Mouse (Mus musculus): ENCODE measurements around the gene Tlnrd1. TPM values are rescaled to one million over a fixed set of nuclear protein-coding genes. Genes with fewer than 3 reads are reported as not detected.
A peak's percentile ranks its signal among the peaks of the same experiment; 100 is the strongest.

Gene Tlnrd1
- polyA plus RNA-seq, 1 experiment from 2014 or later: 22.2 TPM

DNA sequence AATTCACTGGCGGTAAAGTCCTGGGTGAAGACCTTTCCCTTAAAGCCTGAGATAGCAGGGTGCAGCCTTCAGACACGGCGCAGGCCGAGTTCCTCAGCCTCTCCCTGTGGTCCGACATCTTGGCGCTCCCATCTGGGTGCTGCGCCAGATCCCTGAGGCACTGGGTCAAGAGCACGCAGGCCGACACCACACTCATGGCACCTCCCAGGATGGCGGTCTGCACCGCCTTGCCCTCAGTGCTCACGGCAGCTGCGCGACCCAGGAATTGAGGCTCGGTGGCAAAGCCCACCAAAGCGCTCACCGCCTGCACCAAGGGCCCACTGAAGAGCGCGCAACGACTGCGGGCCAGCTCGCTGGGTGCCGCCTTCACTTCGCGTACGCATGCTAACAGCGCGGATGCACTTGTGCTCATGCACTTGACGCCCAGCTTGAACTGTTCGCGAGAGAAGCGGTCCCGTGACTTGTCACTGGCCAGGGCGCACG, 1.9 kb downstream of the Tlnrd1 start:
- 89% methylated on average over 35 of the region's 35 CpGs for whole genome bisulfite sequencing
- H3K4me2 ChIP-seq (ENCODE audit: low read depth, severe bottlenecking): peak overlapping the region; percentile 69
- DNase-seq (ENCODE audit: low spot score) (no peak), ATAC-seq (ENCODE audit: insufficient number of reproducible peaks, low FRiP score, low TSS enrichment, low read depth) (no peak)
- H3K27me3 ChIP-seq (ENCODE audit: control insufficient read depth, insufficient read depth, low read length): no peaks in the 10 kb centered on the region
- H3K9ac ChIP-seq (ENCODE audit: low read length): no peak overlapping the region; the same call in 1 of the 2 replicates
- no peaks in the 10 kb centered on the region for H3K9me3 ChIP-seq (ENCODE audit: control insufficient read depth, low read length)
- H3K4me1 ChIP-seq (ENCODE audit: control insufficient read depth, insufficient read depth, low read length): peaks cover 37% of the 10 kb centered on the region
- H3K4me3 ChIP-seq (ENCODE audit: low read depth, low read length): peak overlapping the region; percentile 58
- no peak overlapping the region for H3K27ac ChIP-seq (replicated peaks; ENCODE audit: low read depth, low read length)
- H3K36me3 ChIP-seq (ENCODE audit: control insufficient read depth, insufficient read depth, low read length): peaks cover 2% of the 10 kb centered on the region; the same call in 1 of the 2 replicates

DNA sequence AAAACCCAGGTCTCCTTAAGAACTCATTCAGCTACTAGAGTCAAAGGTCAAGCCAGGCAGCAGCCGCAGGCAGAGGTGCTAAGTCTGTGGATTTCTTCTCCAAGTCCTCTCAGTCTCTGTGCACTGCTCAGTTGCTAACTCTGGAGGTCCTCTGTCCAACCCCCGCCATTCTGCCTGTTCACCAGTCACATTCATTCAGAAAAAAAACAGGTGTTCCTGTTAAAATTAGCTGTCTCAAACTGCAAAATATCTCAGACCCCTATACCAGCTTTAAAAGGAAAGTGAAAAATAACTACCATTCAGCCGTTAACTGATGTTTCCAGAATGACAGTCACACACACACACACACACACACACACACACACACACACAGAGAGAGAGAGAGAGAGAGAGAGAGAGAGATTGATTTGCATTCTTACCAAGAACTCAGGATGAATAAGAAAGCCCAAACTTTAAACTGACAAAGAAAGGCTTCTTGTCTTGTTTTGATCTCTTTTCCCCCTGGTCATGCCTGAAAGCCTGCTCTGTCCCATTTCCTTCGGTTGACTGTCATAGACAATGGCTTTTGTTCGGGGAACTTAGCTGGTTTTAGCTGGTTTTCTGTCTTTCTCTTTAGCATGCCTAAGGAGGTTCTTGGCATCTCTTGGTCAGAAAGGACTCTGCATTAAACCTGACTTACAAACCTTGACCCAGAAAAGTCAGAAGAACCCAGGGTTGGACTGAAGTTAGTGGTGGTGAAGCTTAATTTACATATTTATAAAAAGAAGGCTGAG, 5.2 kb downstream of the Tlnrd1 start:
- Histone ChIP-seq H3K9me3 (ENCODE audit: control insufficient read depth, low read length) (no peaks in the 10 kb centered on the region), H3K36me3 (ENCODE audit: control insufficient read depth, insufficient read depth, low read length) (0 out of 2 replicates have a peak, but pooled peaks cover 2% of the 10 kb centered on the region), H3K9ac (ENCODE audit: low read length) (no peak overlapping the region), H3K27ac (replicated peaks; ENCODE audit: low read depth, low read length) (no peak overlapping the region), H3K4me3 (ENCODE audit: low read depth, low read length) (no peak overlapping the region), H3K4me1 (ENCODE audit: control insufficient read depth, insufficient read depth, low read length) (peaks cover 29% of the 10 kb centered on the region), H3K4me2 (ENCODE audit: low read depth, severe bottlenecking) (no peak overlapping the region), H3K27me3 (ENCODE audit: control insufficient read depth, insufficient read depth, low read length) (no peaks in the 10 kb centered on the region)
- DNase-seq (ENCODE audit: low spot score) (peak; percentile 28), ATAC-seq (ENCODE audit: insufficient number of reproducible peaks, low FRiP score, low TSS enrichment, low read depth) (no peak)
- 37% methylated on average over 5 of the region's 5 CpGs for WGBS

DNA sequence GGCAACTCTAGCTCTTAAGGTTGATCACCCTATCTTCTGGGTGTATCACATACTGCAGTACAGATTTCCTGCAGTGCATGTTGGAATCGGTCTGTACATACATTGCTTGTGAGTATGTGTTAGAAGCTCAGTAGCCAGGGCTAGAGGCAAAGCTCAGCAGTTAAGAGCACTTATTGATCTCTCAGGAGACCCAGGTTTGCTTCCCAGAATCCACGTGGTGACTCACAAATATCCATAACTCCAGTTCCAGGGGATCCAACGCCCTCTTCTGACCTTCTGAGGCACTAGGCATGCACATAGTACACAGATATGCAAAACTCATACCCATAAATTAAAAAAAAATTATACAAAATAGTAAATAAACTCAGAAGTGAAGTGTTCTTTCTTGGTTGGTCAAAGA, 7.0 kb downstream of the Tlnrd1 start:
- no peak overlapping the region for H3K4me2 ChIP-seq (ENCODE audit: low read depth, severe bottlenecking)
- H3K4me3 ChIP-seq (ENCODE audit: low read depth, low read length): no peak overlapping the region
- H3K9ac ChIP-seq (ENCODE audit: low read length): no peak overlapping the region
- H3K9me3 ChIP-seq (ENCODE audit: control insufficient read depth, low read length): no peaks in the 10 kb centered on the region
- 0 out of 2 replicates have a peak, but pooled peaks cover 1% of the 10 kb centered on the region for H3K36me3 ChIP-seq (ENCODE audit: control insufficient read depth, insufficient read depth, low read length)
- DNase-seq (ENCODE audit: low spot score) (no peak), ATAC-seq (ENCODE audit: insufficient number of reproducible peaks, low FRiP score, low TSS enrichment, low read depth) (no peak)
- 85% methylated on average over 3 of the region's 3 CpGs for WGBS
- H3K27me3 ChIP-seq (ENCODE audit: control insufficient read depth, insufficient read depth, low read length): no peaks in the 10 kb centered on the region
- no peak overlapping the region for H3K27ac ChIP-seq (replicated peaks; ENCODE audit: low read depth, low read length)
- H3K4me1 ChIP-seq (ENCODE audit: control insufficient read depth, insufficient read depth, low read length): peaks cover 22% of the 10 kb centered on the region

DNA sequence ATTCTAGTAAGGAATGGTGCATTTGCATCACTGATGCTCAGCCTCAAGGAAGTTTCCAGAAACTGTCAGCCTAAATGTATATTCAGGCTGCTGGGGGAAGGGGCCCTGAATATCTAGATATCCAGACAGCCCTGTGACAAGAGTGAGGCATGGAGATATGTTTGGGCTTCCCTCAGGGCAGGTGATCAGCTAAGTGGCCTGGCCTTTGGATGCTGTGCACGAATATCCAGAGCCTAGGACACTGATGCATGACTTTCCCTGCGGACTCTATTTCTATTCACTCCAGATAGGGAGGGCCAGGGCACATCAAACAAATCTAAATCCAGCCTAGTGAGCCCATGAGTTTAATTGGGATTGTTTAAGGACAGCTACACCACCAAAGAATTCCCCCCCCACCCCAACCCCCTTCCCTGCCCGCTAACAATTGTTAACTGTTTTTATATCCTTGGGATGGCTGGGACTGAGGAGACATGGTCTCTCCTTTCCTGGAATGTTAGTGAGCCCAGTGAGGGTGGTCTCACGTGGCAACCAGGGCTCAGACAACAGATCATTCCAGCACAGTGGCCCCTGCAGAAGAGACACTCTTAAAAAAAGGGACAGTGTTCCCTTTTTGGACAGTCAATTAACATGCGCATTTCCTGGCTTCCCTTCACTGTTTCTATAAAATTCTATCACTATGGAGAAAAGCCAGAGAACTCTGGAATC, 14.1 kb downstream of the Tlnrd1 start:
- Histone ChIP-seq H3K4me3 (ENCODE audit: low read depth, low read length) (no peak overlapping the region), H3K9me3 (ENCODE audit: control insufficient read depth, low read length) (no peaks in the 10 kb centered on the region), H3K4me1 (ENCODE audit: control insufficient read depth, insufficient read depth, low read length) (no peaks in the 10 kb centered on the region), H3K36me3 (ENCODE audit: control insufficient read depth, insufficient read depth, low read length) (no peaks in the 10 kb centered on the region), H3K27me3 (ENCODE audit: control insufficient read depth, insufficient read depth, low read length) (no peaks in the 10 kb centered on the region), H3K9ac (ENCODE audit: low read length) (no peak overlapping the region), H3K4me2 (ENCODE audit: low read depth, severe bottlenecking) (no peak overlapping the region), H3K27ac (replicated peaks; ENCODE audit: low read depth, low read length) (no peak overlapping the region)
- WGBS: 48% methylated on average over 5 of the region's 5 CpGs
- ATAC-seq (ENCODE audit: insufficient number of reproducible peaks, low FRiP score, low TSS enrichment, low read depth) (no peak), DNase-seq (ENCODE audit: low spot score) (no peak)

DNA sequence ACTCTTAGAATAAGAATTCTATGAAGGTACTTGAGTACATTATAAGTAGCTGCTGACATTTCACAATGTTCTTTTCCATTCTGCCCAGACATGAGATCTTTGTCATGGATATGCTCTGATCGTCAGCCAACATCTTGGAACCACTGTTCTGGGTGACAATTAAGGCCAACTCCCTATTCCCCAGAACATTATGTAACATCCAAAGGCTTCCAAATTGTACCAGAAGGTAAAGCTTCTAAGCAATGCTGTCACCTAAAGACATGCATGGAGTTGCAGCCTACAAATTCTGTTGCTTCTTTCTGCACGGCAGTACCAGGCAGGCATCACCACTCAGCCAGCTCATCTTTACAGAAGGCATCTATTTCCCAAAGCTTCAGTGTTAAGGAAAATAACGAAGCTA, 15.9 kb downstream of the Tlnrd1 start:
- 87% methylated on average over 3 of the region's 3 CpGs for WGBS
- ATAC-seq (ENCODE audit: insufficient number of reproducible peaks, low FRiP score, low TSS enrichment, low read depth): no peak

DNA sequence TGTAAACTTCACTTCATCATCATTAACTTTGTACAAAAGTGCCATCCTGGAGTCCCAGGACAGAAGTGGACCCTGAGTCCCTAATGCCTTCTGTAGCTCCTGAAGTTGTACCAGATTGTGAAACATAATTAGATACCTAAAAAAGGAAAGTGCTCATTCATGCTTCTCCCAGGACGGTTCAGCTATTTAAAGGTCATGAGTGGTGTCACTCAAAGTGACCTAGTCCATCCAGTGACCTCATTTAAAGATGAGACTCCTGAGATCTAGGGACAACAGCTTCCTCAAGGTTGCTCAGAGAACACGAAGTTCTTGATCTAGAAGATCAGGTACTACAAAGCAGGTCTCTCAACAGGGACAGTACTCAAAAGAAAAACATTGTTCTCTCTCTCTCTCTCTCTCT, 20.6 kb downstream of the Tlnrd1 start:
- WGBS: 54% methylated on average over 2 of the region's 2 CpGs
- H3K9ac ChIP-seq (ENCODE audit: low read length): no peak overlapping the region

More for the DNA sequence above, 15.9 kb downstream of the Tlnrd1 start:
- H3K27me3 ChIP-seq (ENCODE audit: control insufficient read depth, insufficient read depth, low read length): no peaks in the 10 kb centered on the region
- no peak for DNase-seq (ENCODE audit: low spot score)
- H3K4me3 ChIP-seq (ENCODE audit: low read depth, low read length): no peak overlapping the region
- no peak overlapping the region for H3K4me2 ChIP-seq (ENCODE audit: low read depth, severe bottlenecking)
- H3K9me3 ChIP-seq (ENCODE audit: control insufficient read depth, low read length): no peaks in the 10 kb centered on the region
- no peaks in the 10 kb centered on the region for H3K36me3 ChIP-seq (ENCODE audit: control insufficient read depth, insufficient read depth, low read length)
- H3K27ac ChIP-seq (replicated peaks; ENCODE audit: low read depth, low read length): no peak overlapping the region
- no peak overlapping the region for H3K9ac ChIP-seq (ENCODE audit: low read length)
- H3K4me1 ChIP-seq (ENCODE audit: control insufficient read depth, insufficient read depth, low read length): no peaks in the 10 kb centered on the region

DNA sequence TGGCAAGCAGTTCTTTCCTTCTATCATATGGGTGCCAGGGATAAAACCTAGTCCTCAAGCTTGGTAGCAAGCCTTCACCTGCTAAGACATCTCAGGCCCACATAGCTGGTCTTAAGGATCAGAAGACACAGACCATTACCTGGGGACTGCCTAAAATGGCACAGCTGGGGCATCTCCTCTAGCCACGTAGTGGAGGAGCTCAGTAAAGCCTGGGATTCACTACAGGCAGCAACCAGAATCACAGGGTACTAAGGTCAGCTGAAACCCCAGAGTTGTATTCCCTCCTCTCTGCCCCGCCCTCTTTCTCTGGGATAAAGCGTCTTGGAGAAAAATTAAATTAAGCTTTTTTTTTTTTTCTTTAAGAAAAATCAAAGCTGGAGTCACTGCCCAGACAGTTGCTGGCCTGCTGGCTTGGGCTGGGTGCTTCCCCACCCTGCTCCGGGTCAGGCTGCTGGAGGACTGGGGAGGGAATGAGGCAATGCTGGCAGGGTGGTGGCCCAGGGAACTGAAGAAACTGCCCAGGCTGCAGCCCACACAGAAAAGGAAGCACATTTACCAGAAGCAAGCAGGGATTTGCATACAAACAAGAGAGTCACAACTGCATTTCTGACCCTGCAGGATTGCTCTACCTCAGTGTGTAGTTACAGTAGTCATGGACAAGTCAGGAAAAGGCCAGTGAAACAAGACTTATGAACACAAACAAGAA, 24.6 kb downstream of the Tlnrd1 start:
- H3K9ac ChIP-seq (ENCODE audit: low read length): no peak overlapping the region
- H3K4me1 ChIP-seq (ENCODE audit: control insufficient read depth, insufficient read depth, low read length): no peaks in the 10 kb centered on the region
- H3K9me3 ChIP-seq (ENCODE audit: control insufficient read depth, low read length): no peaks in the 10 kb centered on the region
- no peaks in the 10 kb centered on the region for H3K27me3 ChIP-seq (ENCODE audit: control insufficient read depth, insufficient read depth, low read length)
- H3K4me2 ChIP-seq (ENCODE audit: low read depth, severe bottlenecking): no peak overlapping the region
- H3K27ac ChIP-seq (replicated peaks; ENCODE audit: low read depth, low read length): no peak overlapping the region
- 67% methylated on average over 4 of the region's 4 CpGs for WGBS
- no peaks in the 10 kb centered on the region for H3K36me3 ChIP-seq (ENCODE audit: control insufficient read depth, insufficient read depth, low read length)
- DNase-seq (ENCODE audit: low spot score) (no peak), ATAC-seq (ENCODE audit: insufficient number of reproducible peaks, low FRiP score, low TSS enrichment, low read depth) (no peak)
- H3K4me3 ChIP-seq (ENCODE audit: low read depth, low read length): no peak overlapping the region

More for the DNA sequence above, 20.6 kb downstream of the Tlnrd1 start:
- no peaks in the 10 kb centered on the region for H3K9me3 ChIP-seq (ENCODE audit: control insufficient read depth, low read length)
- H3K27me3 ChIP-seq (ENCODE audit: control insufficient read depth, insufficient read depth, low read length): no peaks in the 10 kb centered on the region
- H3K4me1 ChIP-seq (ENCODE audit: control insufficient read depth, insufficient read depth, low read length): no peaks in the 10 kb centered on the region
- H3K36me3 ChIP-seq (ENCODE audit: control insufficient read depth, insufficient read depth, low read length): no peaks in the 10 kb centered on the region
- no peak overlapping the region for H3K4me2 ChIP-seq (ENCODE audit: low read depth, severe bottlenecking)
- H3K27ac ChIP-seq (replicated peaks; ENCODE audit: low read depth, low read length): no peak overlapping the region
- no peak for DNase-seq (ENCODE audit: low spot score)
- no peak overlapping the region for H3K4me3 ChIP-seq (ENCODE audit: low read depth, low read length)
- ATAC-seq (ENCODE audit: insufficient number of reproducible peaks, low FRiP score, low TSS enrichment, low read depth): no peak

DNA sequence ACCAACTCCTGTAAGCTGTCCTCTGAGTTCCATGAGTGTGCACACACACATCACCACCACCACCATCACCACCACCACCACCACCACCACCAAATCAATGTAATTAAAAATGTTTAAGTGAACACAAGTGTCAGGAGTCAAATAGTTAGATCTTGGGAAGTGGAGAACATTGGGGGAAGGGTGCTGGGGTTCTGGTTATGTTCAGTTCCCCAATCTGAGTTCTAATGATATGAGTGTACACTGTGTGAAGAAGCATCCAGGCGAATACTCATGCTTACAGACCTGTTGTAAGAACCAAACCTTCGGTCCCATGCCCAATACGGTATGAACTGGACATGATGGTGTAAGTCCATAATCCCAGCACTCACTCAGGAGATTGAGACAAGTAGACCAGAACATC, 26.2 kb downstream of the Tlnrd1 start:
- no peak for DNase-seq (ENCODE audit: low spot score)
- Histone ChIP-seq H3K4me2 (ENCODE audit: low read depth, severe bottlenecking) (no peak overlapping the region), H3K27ac (replicated peaks; ENCODE audit: low read depth, low read length) (no peak overlapping the region), H3K4me1 (ENCODE audit: control insufficient read depth, insufficient read depth, low read length) (no peaks in the 10 kb centered on the region), H3K4me3 (ENCODE audit: low read depth, low read length) (no peak overlapping the region), H3K9ac (ENCODE audit: low read length) (no peak overlapping the region), H3K36me3 (ENCODE audit: control insufficient read depth, insufficient read depth, low read length) (no peaks in the 10 kb centered on the region), H3K27me3 (ENCODE audit: control insufficient read depth, insufficient read depth, low read length) (no peaks in the 10 kb centered on the region), H3K9me3 (ENCODE audit: control insufficient read depth, low read length) (no peaks in the 10 kb centered on the region)
- WGBS: 94% methylated on average over 3 of the region's 3 CpGs
- no peak for ATAC-seq (ENCODE audit: insufficient number of reproducible peaks, low FRiP score, low TSS enrichment, low read depth)

Data from limb, embryonic 11.5 days (tissue).